Mouse (Mus musculus) kidney, embryonic 15.5 days (tissue): ENCODE measurements around the gene Pycard. TPM values are rescaled to one million over a fixed set of nuclear protein-coding genes. Genes with fewer than 3 reads are reported as not detected.
A peak's percentile ranks its signal among the peaks of the same experiment; 100 is the strongest.
"Not testable (repeated sequence)": the region's sequence is repeated elsewhere in the genome, so short reads cannot be mapped to it uniquely, and the experiment has no call there.

Source experiments
- ATAC-seq: fragments of 200-750 bp; cut with Nextera tagmentation; replicated peaks from 2 replicates; pipeline ENCODE4 v1.8.0; 2017; ENCODE audit warnings: moderate TSS enrichment; ENCODE audit not compliant: low FRiP score
- H3K27ac ChIP-seq: fragments of 300-500 bp; sonication (generic); 2 replicates; pipeline ENCODE4 v1.5.1; 2015; ENCODE audit warnings: mild to moderate bottlenecking, inconsistent platforms
- H3K27me3 ChIP-seq: fragments of 300-500 bp; sonication (generic); 2 replicates; pipeline ENCODE4 v1.6.1; 2015; ENCODE audit warnings: inconsistent platforms
- H3K36me3 ChIP-seq: fragments of 300-500 bp; sonication (generic); 2 replicates; pipeline ENCODE4 v1.6.1; 2015; ENCODE audit warnings: inconsistent platforms
- H3K4me1 ChIP-seq: fragments of 300-500 bp; sonication (generic); 2 replicates; pipeline ENCODE4 v1.6.1; 2015; ENCODE audit warnings: inconsistent platforms
- H3K4me2 ChIP-seq: fragments of 300-500 bp; sonication (generic); 2 replicates; pipeline ENCODE4 v1.6.1; 2015; ENCODE audit warnings: moderate library complexity, mild to moderate bottlenecking, inconsistent platforms
- H3K4me3 ChIP-seq: fragments of 300-500 bp; sonication (generic); replicated peaks from 2 replicates; pipeline ENCODE4 v1.5.1; 2015; ENCODE audit warnings: mild to moderate bottlenecking, inconsistent platforms
- H3K9ac ChIP-seq: fragments of 300-500 bp; sonication (generic); 2 replicates; pipeline ENCODE4 v1.6.1; 2015; ENCODE audit warnings: mild to moderate bottlenecking, inconsistent platforms
- H3K9me3 ChIP-seq: fragments of 300-500 bp; sonication (generic); replicated peaks from 2 replicates; pipeline ENCODE4 v1.6.1; 2016; ENCODE audit warnings: inconsistent platforms
- WGBS: fragments of 180-500 bp; shearing (Covaris S2); methylation state at CpG from one replicate; pipeline ENCODE4 v1.1.7; 2015; ENCODE audit warnings: mixed read lengths; 5-methylcytosine and 5-hydroxymethylcytosine counted together
- polyA plus RNA-seq: library from polyadenylated mRNA; unstranded; fragments of >200 nt; fragmentation: Nextera tagmentation; extraction: Ambion mirVana; gene quantifications from 2 replicates; pipeline ENCODE4 v1.2.1, GENCODE M21; 2015

The Pycard gene
- 43.9 and 45.1 TPM in 2 replicates for polyA plus RNA-seq

- H3K36me3 ChIP-seq: peaks cover 30% of the 10 kb centered on the region
- ATAC-seq: peak; percentile 73
- WGBS: 5% methylated on average over 18 of the region's 18 CpGs
- peak within 1 kb of the TSS; percentile 42 for H3K9ac ChIP-seq
- peak within 1 kb of the TSS; percentile 86 for H3K27ac ChIP-seq
- H3K4me1 ChIP-seq: peaks cover 29% of the 10 kb centered on the region
- H3K9me3 ChIP-seq: no peaks in the 10 kb centered on the region
- peak within 1 kb of the TSS; percentile 39 for H3K4me3 ChIP-seq
- no peaks in the 10 kb centered on the region for H3K27me3 ChIP-seq
- H3K4me2 ChIP-seq: peak within 1 kb of the TSS; percentile 61
These were observed at the start of gene Pycard for GRCm38 (mm10) chr7:127993341-127993977. Pycard (minus strand) TSS chr7:127993867.

- not testable (repeated sequence) for H3K4me3 ChIP-seq, H3K4me2 ChIP-seq, H3K27ac ChIP-seq, H3K9me3 ChIP-seq, H3K4me1 ChIP-seq, H3K36me3 ChIP-seq, H3K27me3 ChIP-seq, H3K9ac ChIP-seq, ATAC-seq
- 79% methylated on average over 15 of the region's 15 CpGs for WGBS
These were observed 48.6 kb upstream of the Pycard start for GRCm38 (mm10) chr7:128042161-128042820.

- Histone ChIP-seq H3K27ac (no peak overlapping the region), H3K9ac (no peak overlapping the region), H3K4me3 (no peak overlapping the region), H3K4me2 (no peak overlapping the region), H3K9me3 (no peaks in the 10 kb centered on the region), H3K27me3 (no peaks in the 10 kb centered on the region), H3K36me3 (no peaks in the 10 kb centered on the region), H3K4me1 (no peaks in the 10 kb centered on the region)
- ATAC-seq: no peak
- 85% methylated on average over 4 of the region's 4 CpGs for WGBS
These were observed 39.9 kb upstream of the Pycard start for GRCm38 (mm10) chr7:128033616-128034015.

GRCm38 (mm10) chr7:128032989-128033293 lies 39.3 kb upstream of the Pycard start:
- H3K27me3 ChIP-seq: no peaks in the 10 kb centered on the region
- H3K27ac ChIP-seq: no peak overlapping the region
- no peak overlapping the region for H3K9ac ChIP-seq
- WGBS: 91% methylated on average over 3 of the region's 3 CpGs
- H3K9me3 ChIP-seq: no peaks in the 10 kb centered on the region
- H3K4me3 ChIP-seq: no peak overlapping the region
- H3K4me2 ChIP-seq: no peak overlapping the region
- no peak for ATAC-seq
- H3K4me1 ChIP-seq: no peaks in the 10 kb centered on the region
- no peaks in the 10 kb centered on the region for H3K36me3 ChIP-seq

GRCm38 (mm10) chr7:128032290-128032988 lies 38.8 kb upstream of the Pycard start:
- Histone ChIP-seq H3K4me2 (no peak overlapping the region), H3K9ac (no peak overlapping the region), H3K9me3 (no peaks in the 10 kb centered on the region), H3K36me3 (no peaks in the 10 kb centered on the region), H3K27me3 (no peaks in the 10 kb centered on the region), H3K4me3 (no peak overlapping the region), H3K27ac (no peak overlapping the region), H3K4me1 (no peaks in the 10 kb centered on the region)
- WGBS: 85% methylated on average over 5 of the region's 5 CpGs
- ATAC-seq: no peak

- no peak overlapping the region for H3K4me3 ChIP-seq
- no peaks in the 10 kb centered on the region for H3K36me3 ChIP-seq
- WGBS: 42% methylated on average over 9 of the region's 9 CpGs
- no peak overlapping the region for H3K4me2 ChIP-seq
- no peaks in the 10 kb centered on the region for H3K27me3 ChIP-seq
- ATAC-seq: peak; percentile 73; the same call in 1 of the 2 replicates
- no peaks in the 10 kb centered on the region for H3K9me3 ChIP-seq
- H3K27ac ChIP-seq: no peak overlapping the region
- no peaks in the 10 kb centered on the region for H3K4me1 ChIP-seq
- no peak overlapping the region for H3K9ac ChIP-seq
These were observed 37.8 kb upstream of the Pycard start for GRCm38 (mm10) chr7:128031403-128031976.

- Histone ChIP-seq H3K4me3 (no peak overlapping the region), H3K36me3 (no peaks in the 10 kb centered on the region), H3K9me3 (no peaks in the 10 kb centered on the region), H3K9ac (no peak overlapping the region), H3K4me2 (no peak overlapping the region), H3K27ac (no peak overlapping the region), H3K27me3 (no peaks in the 10 kb centered on the region), H3K4me1 (no peaks in the 10 kb centered on the region)
- ATAC-seq: no peak
- WGBS: 87% methylated on average over 4 of the region's 4 CpGs
These were observed 31.7 kb upstream of the Pycard start for GRCm38 (mm10) chr7:128025381-128025780.

- Histone ChIP-seq H3K9me3 (no peaks in the 10 kb centered on the region), H3K9ac (no peak overlapping the region), H3K4me1 (no peaks in the 10 kb centered on the region), H3K27ac (no peak overlapping the region), H3K27me3 (no peaks in the 10 kb centered on the region), H3K4me3 (no peak overlapping the region), H3K4me2 (no peak overlapping the region), H3K36me3 (no peaks in the 10 kb centered on the region)
- no peak for ATAC-seq
- WGBS: 76% methylated on average over 4 of the region's 4 CpGs
These were observed 31.3 kb upstream of the Pycard start for GRCm38 (mm10) chr7:128024932-128025331.

- ATAC-seq: no peak
- 91% methylated on average over 9 of the region's 9 CpGs for WGBS
These were observed 30.7 kb upstream of the Pycard start for GRCm38 (mm10) chr7:128024364-128024763.

GRCm38 (mm10) chr7:128023565-128023964 lies 29.9 kb upstream of the Pycard start:
- Histone ChIP-seq H3K9ac (no peak overlapping the region), H3K9me3 (no peaks in the 10 kb centered on the region), H3K27ac (no peak overlapping the region), H3K4me1 (no peaks in the 10 kb centered on the region), H3K4me3 (no peak overlapping the region), H3K4me2 (no peak overlapping the region), H3K27me3 (no peaks in the 10 kb centered on the region), H3K36me3 (no peaks in the 10 kb centered on the region)
- 89% methylated on average over 4 of the region's 4 CpGs for WGBS
- no peak for ATAC-seq

More at GRCm38 (mm10) chr7:128024364-128024763, 30.7 kb upstream of the Pycard start:
- Histone ChIP-seq H3K4me1 (no peaks in the 10 kb centered on the region), H3K36me3 (no peaks in the 10 kb centered on the region), H3K4me2 (no peak overlapping the region), H3K4me3 (no peak overlapping the region), H3K27me3 (no peaks in the 10 kb centered on the region), H3K9me3 (no peaks in the 10 kb centered on the region), H3K27ac (no peak overlapping the region), H3K9ac (no peak overlapping the region)

- Histone ChIP-seq H3K9me3 (no peaks in the 10 kb centered on the region), H3K36me3 (no peaks in the 10 kb centered on the region), H3K9ac (no peak overlapping the region), H3K27ac (no peak overlapping the region), H3K4me3 (no peak overlapping the region), H3K4me2 (no peak overlapping the region), H3K4me1 (no peaks in the 10 kb centered on the region), H3K27me3 (no peaks in the 10 kb centered on the region)
- 59% methylated on average over 8 of the region's 8 CpGs for WGBS
- ATAC-seq: no peak
These were observed 29.3 kb upstream of the Pycard start for GRCm38 (mm10) chr7:128022974-128023373.

- WGBS: 80% methylated on average over 2 of the region's 2 CpGs
- no peak overlapping the region for H3K27ac ChIP-seq
- H3K27me3 ChIP-seq: no peaks in the 10 kb centered on the region
- H3K9ac ChIP-seq: no peak overlapping the region
- no peaks in the 10 kb centered on the region for H3K4me1 ChIP-seq
- no peak overlapping the region for H3K4me3 ChIP-seq
- no peak for ATAC-seq
- no peaks in the 10 kb centered on the region for H3K9me3 ChIP-seq
- H3K4me2 ChIP-seq: no peak overlapping the region
- H3K36me3 ChIP-seq: no peaks in the 10 kb centered on the region
These were observed 25.5 kb upstream of the Pycard start for GRCm38 (mm10) chr7:128019187-128019586.
